Mouse (Mus musculus) neural tube, embryonic 11.5 days (tissue): ENCODE measurements around the gene Rpgrip1l. TPM values are rescaled to one million over a fixed set of nuclear protein-coding genes. Genes with fewer than 3 reads are reported as not detected.

Experiments
- ATAC-seq: fragments of 200-750 bp; cut with Nextera tagmentation; 2 replicates; pipeline ENCODE4 v1.8.0; 2017; ENCODE audit warnings: moderate number of reproducible peaks, mild to moderate bottlenecking, moderate TSS enrichment, moderate library complexity; ENCODE audit not compliant: insufficient read depth, low FRiP score, low TSS enrichment
- DNase-seq: peaks from one replicate; pipeline ENCODE4 v3.0.0-alpha.2; 2015; ENCODE audit warnings: low spot score
- H3K27ac ChIP-seq: fragments of 300-500 bp; sonication (generic); 2 replicates; pipeline ENCODE4 v1.5.1; 2014; ENCODE audit warnings: low read depth, mild to moderate bottlenecking, low read length
- H3K27me3 ChIP-seq: fragments of 300-500 bp; sonication (generic); 2 replicates; pipeline ENCODE4 v1.6.1; 2014; ENCODE audit warnings: mild to moderate bottlenecking, low read length, mixed read lengths; ENCODE audit not compliant: control insufficient read depth, insufficient read depth
- H3K36me3 ChIP-seq: fragments of 300-500 bp; sonication (generic); 2 replicates; pipeline ENCODE4 v1.6.1; 2014; ENCODE audit warnings: mild to moderate bottlenecking, low read length, moderate library complexity, mixed read lengths; ENCODE audit not compliant: control insufficient read depth, insufficient read depth
- H3K4me1 ChIP-seq: fragments of 300-500 bp; sonication (generic); 2 replicates; pipeline ENCODE4 v1.6.1; 2014; ENCODE audit warnings: low read length, mixed read lengths; ENCODE audit not compliant: control insufficient read depth, insufficient read depth
- H3K4me2 ChIP-seq: fragments of 300-500 bp; sonication (generic); 2 replicates; pipeline ENCODE4 v1.6.1; 2014; ENCODE audit warnings: low read depth, mild to moderate bottlenecking, moderate library complexity
- H3K4me3 ChIP-seq: fragments of 300-500 bp; sonication (generic); 2 replicates; pipeline ENCODE4 v1.5.1; 2014; ENCODE audit warnings: low read depth, low read length
- H3K9ac ChIP-seq: fragments of 300-500 bp; sonication (generic); 2 replicates; pipeline ENCODE4 v1.6.1; 2014; ENCODE audit warnings: mild to moderate bottlenecking, low read length
- H3K9me3 ChIP-seq: fragments of 300-500 bp; sonication (generic); 2 replicates; pipeline ENCODE4 v1.6.1; 2016; ENCODE audit warnings: low read length; ENCODE audit not compliant: control insufficient read depth
- WGBS: fragments of 180-500 bp; shearing (Covaris S2); extraction: QIAGEN DNeasy Blood & Tissue Kit; methylation state at CpG from one replicate; pipeline ENCODE4 v1.1.7; 2014; 5-methylcytosine and 5-hydroxymethylcytosine counted together
- polyA plus RNA-seq: library from polyadenylated mRNA; unstranded; fragments of >200 nt; fragmentation: Nextera tagmentation; extraction: Ambion mirVana; gene quantifications from 2 replicates; pipeline ENCODE4 v1.2.1, GENCODE M21; 2014

Gene Rpgrip1l
- polyA plus RNA-seq, 1 experiment from 2014 or later: 13.6 TPM

- no peak for ATAC-seq
- H3K4me2 ChIP-seq: no peak overlapping the region
- no peaks in the 10 kb centered on the region for H3K36me3 ChIP-seq
- no peak overlapping the region for H3K4me3 ChIP-seq
- H3K9me3 ChIP-seq: no peaks in the 10 kb centered on the region
- no peaks in the 10 kb centered on the region for H3K27me3 ChIP-seq
- no peak overlapping the region for H3K9ac ChIP-seq
- WGBS: 92% methylated on average over 2 of the region's 2 CpGs
- no peaks in the 10 kb centered on the region for H3K4me1 ChIP-seq
- no peak for DNase-seq
- no peak overlapping the region for H3K27ac ChIP-seq
These were observed 36.7 kb downstream of the Rpgrip1l start for GRCm38 (mm10) chr8:91276337-91276736.

DNA sequence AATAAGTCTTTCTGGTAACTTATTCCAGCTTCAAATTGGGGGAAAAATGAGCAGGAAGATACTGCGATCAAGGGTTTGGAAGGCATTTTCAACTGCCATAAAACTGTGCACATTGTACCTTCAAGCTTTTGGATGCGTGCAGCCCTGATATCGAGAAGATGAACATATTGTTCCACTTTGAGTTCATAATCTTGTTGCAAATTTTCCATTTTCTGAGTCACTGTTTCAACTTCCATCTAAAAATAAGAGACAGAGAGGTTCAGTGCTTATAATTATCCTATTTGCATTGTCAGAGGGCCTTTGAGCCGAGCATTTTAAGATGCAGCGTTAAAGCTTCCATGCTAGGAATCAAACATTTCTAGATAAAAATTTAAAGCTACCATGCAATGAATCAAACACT is 39.6 kb downstream of the Rpgrip1l start:
- no peak for ATAC-seq
- Histone ChIP-seq H3K9ac (no peak overlapping the region), H3K27ac (no peak overlapping the region), H3K4me1 (no peaks in the 10 kb centered on the region), H3K4me2 (no peak overlapping the region), H3K4me3 (no peak overlapping the region), H3K9me3 (no peaks in the 10 kb centered on the region), H3K36me3 (no peaks in the 10 kb centered on the region), H3K27me3 (no peaks in the 10 kb centered on the region)
- 93% methylated on average over 5 of the region's 5 CpGs for WGBS
- DNase-seq: no peak

DNA sequence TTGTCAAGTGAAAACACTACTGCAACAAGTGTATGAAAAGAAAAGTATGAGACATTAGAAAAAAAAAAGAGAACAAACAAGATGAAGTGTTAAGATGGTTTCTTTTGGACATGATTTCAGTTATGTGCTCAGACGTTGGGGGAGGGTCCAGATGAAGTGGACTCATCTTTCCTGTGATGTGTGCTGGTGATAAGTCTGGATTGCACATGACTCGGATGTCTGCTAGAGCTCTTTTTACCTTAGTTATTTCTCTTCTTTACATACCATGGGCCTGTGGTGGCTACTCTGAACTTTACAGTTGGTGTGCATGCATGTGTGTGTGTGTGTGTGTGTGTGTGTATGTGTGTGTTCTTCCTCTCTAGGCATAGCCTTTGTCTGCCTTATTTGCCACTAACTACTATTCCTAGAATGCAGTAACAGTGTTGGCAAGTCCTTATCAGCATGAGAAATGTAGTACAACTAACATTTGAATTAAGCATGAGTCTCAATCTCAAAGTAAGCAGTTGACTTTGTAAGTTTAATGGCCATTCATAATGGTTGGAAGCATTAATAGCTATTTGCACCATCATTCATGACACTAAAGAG is 43.6 kb downstream of the Rpgrip1l start:
- ATAC-seq (no peak), DNase-seq (no peak)
- Histone ChIP-seq H3K4me2 (no peak overlapping the region), H3K27me3 (no peaks in the 10 kb centered on the region), H3K27ac (no peak overlapping the region), H3K9me3 (no peaks in the 10 kb centered on the region), H3K4me1 (no peaks in the 10 kb centered on the region), H3K4me3 (no peak overlapping the region), H3K9ac (no peak overlapping the region), H3K36me3 (no peaks in the 10 kb centered on the region)
- 89% methylated on average over 2 of the region's 2 CpGs for WGBS

- Histone ChIP-seq H3K4me1 (no peaks in the 10 kb centered on the region), H3K4me2 (no peak overlapping the region), H3K9me3 (no peaks in the 10 kb centered on the region), H3K9ac (no peak overlapping the region), H3K27ac (no peak overlapping the region), H3K27me3 (no peaks in the 10 kb centered on the region), H3K36me3 (no peaks in the 10 kb centered on the region), H3K4me3 (no peak overlapping the region)
- no peak for ATAC-seq
- DNase-seq: no peak
These were observed 48.5 kb downstream of the Rpgrip1l start for GRCm38 (mm10) chr8:91264564-91264963.

DNA sequence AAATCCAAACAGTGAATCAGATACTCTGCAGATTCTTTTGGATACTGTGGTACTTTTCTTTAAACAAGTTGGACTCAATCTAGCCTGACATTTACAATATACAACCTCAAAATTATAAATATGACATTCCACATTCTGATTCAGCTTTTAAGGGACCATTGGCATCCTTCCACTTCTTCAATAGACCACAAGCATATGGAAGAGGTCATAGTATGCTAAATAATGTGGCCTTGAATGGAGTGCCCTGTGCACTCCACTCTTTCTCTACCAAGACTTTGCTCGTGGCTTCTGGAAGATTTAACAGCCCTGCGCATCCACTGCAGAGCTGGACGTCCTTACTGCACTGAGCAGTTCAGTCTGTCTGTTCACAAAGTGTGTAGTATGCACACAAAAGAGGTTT is 49.1 kb downstream of the Rpgrip1l start:
- H3K4me1 ChIP-seq: no peaks in the 10 kb centered on the region
- ATAC-seq (no peak), DNase-seq (no peak)
- no peak overlapping the region for H3K27ac ChIP-seq
- no peaks in the 10 kb centered on the region for H3K9me3 ChIP-seq
- no peak overlapping the region for H3K9ac ChIP-seq
- H3K27me3 ChIP-seq: no peaks in the 10 kb centered on the region
- WGBS: 88% methylated on average over 3 of the region's 3 CpGs
- H3K4me2 ChIP-seq: no peak overlapping the region
- no peaks in the 10 kb centered on the region for H3K36me3 ChIP-seq
- no peak overlapping the region for H3K4me3 ChIP-seq

- no peaks in the 10 kb centered on the region for H3K9me3 ChIP-seq
- 74% methylated on average over 2 of the region's 2 CpGs for WGBS
- H3K4me1 ChIP-seq: no peaks in the 10 kb centered on the region
- H3K4me3 ChIP-seq: no peak overlapping the region
- no peaks in the 10 kb centered on the region for H3K36me3 ChIP-seq
- H3K9ac ChIP-seq: no peak overlapping the region
- H3K4me2 ChIP-seq: no peak overlapping the region
- no peak overlapping the region for H3K27ac ChIP-seq
- ATAC-seq (no peak), DNase-seq (no peak)
- no peaks in the 10 kb centered on the region for H3K27me3 ChIP-seq
These were observed 51.5 kb downstream of the Rpgrip1l start for GRCm38 (mm10) chr8:91261598-91261997.

DNA sequence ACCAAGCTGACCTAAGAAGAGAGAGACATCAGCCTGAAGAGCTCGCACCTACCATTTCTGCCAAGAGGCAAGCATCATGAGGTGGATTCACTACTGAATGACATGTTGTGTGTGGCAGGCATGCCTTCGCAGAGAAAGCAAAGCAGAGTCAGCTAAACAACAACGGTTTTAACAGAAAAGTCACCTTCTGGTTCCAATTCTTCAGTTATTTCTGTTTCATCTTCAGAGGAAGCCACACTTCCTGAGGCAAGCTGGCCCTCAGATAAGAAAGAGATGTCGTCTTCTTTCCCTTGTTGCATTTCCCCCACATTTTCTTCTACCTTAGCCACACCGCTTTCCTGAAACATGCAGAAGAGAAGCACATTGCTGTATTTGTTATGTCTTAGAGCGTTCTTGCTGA is 62.1 kb downstream of the Rpgrip1l start:
- Histone ChIP-seq H3K9ac (no peak overlapping the region), H3K9me3 (no peaks in the 10 kb centered on the region), H3K27me3 (no peaks in the 10 kb centered on the region), H3K4me3 (no peak overlapping the region), H3K4me1 (no peaks in the 10 kb centered on the region), H3K36me3 (no peaks in the 10 kb centered on the region), H3K27ac (no peak overlapping the region), H3K4me2 (no peak overlapping the region)
- no peak for DNase-seq
- ATAC-seq: no peak
- 94% methylated on average over 6 of the region's 6 CpGs for WGBS

- no peak overlapping the region for H3K9ac ChIP-seq
- H3K4me2 ChIP-seq: no peak overlapping the region
- H3K36me3 ChIP-seq: no peaks in the 10 kb centered on the region
- no peak for ATAC-seq
- no peaks in the 10 kb centered on the region for H3K9me3 ChIP-seq
- H3K27ac ChIP-seq: no peak overlapping the region
- no peak overlapping the region for H3K4me3 ChIP-seq
- 97% methylated on average over 9 of the region's 9 CpGs for WGBS
- no peak for DNase-seq
- H3K27me3 ChIP-seq: no peaks in the 10 kb centered on the region
- H3K4me1 ChIP-seq: no peaks in the 10 kb centered on the region
These were observed 63.1 kb downstream of the Rpgrip1l start for GRCm38 (mm10) chr8:91249758-91250466.

- Histone ChIP-seq H3K36me3 (no peaks in the 10 kb centered on the region), H3K4me2 (no peak overlapping the region), H3K9me3 (no peaks in the 10 kb centered on the region), H3K27me3 (no peaks in the 10 kb centered on the region), H3K9ac (no peak overlapping the region), H3K4me1 (no peaks in the 10 kb centered on the region), H3K27ac (no peak overlapping the region), H3K4me3 (no peak overlapping the region)
- ATAC-seq (no peak), DNase-seq (no peak)
- WGBS: 84% methylated on average over 4 of the region's 4 CpGs
These were observed 67.1 kb downstream of the Rpgrip1l start for GRCm38 (mm10) chr8:91245821-91246454.
